Mouse (Mus musculus) neural tube, embryonic 15.5 days (tissue): ENCODE data around the gene Rai14. TPM values are rescaled to one million over a fixed set of nuclear protein-coding genes. Genes with fewer than 3 reads are reported as not detected.

ENCODE experiments used
- ATAC-seq: fragments of 200-750 bp; cut with Nextera tagmentation; 2 replicates; pipeline ENCODE4 v1.8.0; 2017; ENCODE audit warnings: mild to moderate bottlenecking, moderate TSS enrichment, moderate library complexity; ENCODE audit not compliant: low FRiP score
- H3K27ac ChIP-seq: fragments of 300-500 bp; sonication (generic); replicated peaks from 2 replicates; pipeline ENCODE4 v1.5.1; 2015; ENCODE audit warnings: mild to moderate bottlenecking, inconsistent platforms
- H3K27me3 ChIP-seq: fragments of 300-500 bp; sonication (generic); replicated peaks from 2 replicates; pipeline ENCODE4 v1.6.1; 2015; ENCODE audit warnings: inconsistent platforms
- H3K36me3 ChIP-seq: fragments of 300-500 bp; sonication (generic); 2 replicates; pipeline ENCODE4 v1.6.1; 2015; ENCODE audit warnings: inconsistent platforms
- H3K4me1 ChIP-seq: fragments of 300-500 bp; sonication (generic); 2 replicates; pipeline ENCODE4 v1.6.1; 2015; ENCODE audit warnings: inconsistent platforms
- H3K4me2 ChIP-seq: fragments of 300-500 bp; sonication (generic); 2 replicates; pipeline ENCODE4 v1.6.1; 2015; ENCODE audit warnings: inconsistent platforms, mild to moderate bottlenecking, moderate library complexity
- H3K4me3 ChIP-seq: fragments of 300-500 bp; sonication (generic); replicated peaks from 2 replicates; pipeline ENCODE4 v1.5.1; 2015; ENCODE audit warnings: mild to moderate bottlenecking, inconsistent platforms
- H3K9ac ChIP-seq: fragments of 300-500 bp; sonication (generic); replicated peaks from 2 replicates; pipeline ENCODE4 v1.6.1; 2015; ENCODE audit warnings: mild to moderate bottlenecking, inconsistent platforms
- H3K9me3 ChIP-seq: fragments of 300-500 bp; sonication (generic); replicated peaks from 2 replicates; pipeline ENCODE4 v1.6.1; 2016; ENCODE audit warnings: inconsistent platforms
- WGBS: fragments of 180-500 bp; shearing (Covaris S2); methylation state at CpG from one replicate; pipeline ENCODE4 v1.1.7; 2015; ENCODE audit warnings: mixed read lengths; 5-methylcytosine and 5-hydroxymethylcytosine counted together
- polyA plus RNA-seq: library from polyadenylated mRNA; unstranded; fragments of >200 nt; fragmentation: Nextera tagmentation; extraction: Ambion mirVana; gene quantifications from 2 replicates; pipeline ENCODE4 v1.2.1, GENCODE M21; 2015

Rai14 gene
- polyA plus RNA-seq, 1 experiment from 2014 or later, result 10.2 TPM

GRCm38 (mm10) chr15:10663793-10664528 lies 50.5 kb downstream of the Rai14 start:
- Histone ChIP-seq H3K9ac (no peak overlapping the region), H3K27ac (no peak overlapping the region), H3K9me3 (no peaks in the 10 kb centered on the region), H3K4me3 (no peak overlapping the region), H3K4me1 (0 out of 2 replicates have a peak, but pooled peaks cover 3% of the 10 kb centered on the region), H3K36me3 (no peaks in the 10 kb centered on the region), H3K27me3 (no peaks in the 10 kb centered on the region), H3K4me2 (no peak overlapping the region)
- ATAC-seq, result no peak
- WGBS, result 70% methylated on average over 5 of the region's 5 CpGs

GRCm38 (mm10) chr15:10661961-10662606 lies 52.3 kb downstream of the Rai14 start:
- H3K27ac ChIP-seq, result no peak overlapping the region
- H3K36me3 ChIP-seq, result no peaks in the 10 kb centered on the region
- H3K27me3 ChIP-seq, result no peaks in the 10 kb centered on the region
- 63% methylated on average over 3 of the region's 3 CpGs for whole genome bisulfite sequencing
- ATAC-seq, result no peak
- no peak overlapping the region for H3K9ac ChIP-seq
- no peaks in the 10 kb centered on the region for H3K9me3 ChIP-seq
- H3K4me2 ChIP-seq, result no peak overlapping the region
- 0 out of 2 replicates have a peak, but pooled peaks cover 3% of the 10 kb centered on the region for H3K4me1 ChIP-seq
- H3K4me3 ChIP-seq, result no peak overlapping the region

- H3K4me2 ChIP-seq, result no peak overlapping the region
- H3K4me1 ChIP-seq, result 0 out of 2 replicates have a peak, but pooled peaks cover 3% of the 10 kb centered on the region
- WGBS, result 90% methylated on average over 2 of the region's 2 CpGs
- H3K36me3 ChIP-seq, result no peaks in the 10 kb centered on the region
- no peaks in the 10 kb centered on the region for H3K9me3 ChIP-seq
- no peak overlapping the region for H3K4me3 ChIP-seq
- H3K9ac ChIP-seq, result no peak overlapping the region
- ATAC-seq, result no peak
- no peak overlapping the region for H3K27ac ChIP-seq
- H3K27me3 ChIP-seq, result no peaks in the 10 kb centered on the region
Measured at GRCm38 (mm10) chr15:10658803-10659202, 55.6 kb downstream of the Rai14 start.

- ATAC-seq, result no peak; the same call in 1 of the 2 replicates
- no peak overlapping the region for H3K27ac ChIP-seq
- H3K9me3 ChIP-seq, result no peaks in the 10 kb centered on the region
- no peaks in the 10 kb centered on the region for H3K36me3 ChIP-seq
- no peaks in the 10 kb centered on the region for H3K4me1 ChIP-seq
- 51% methylated on average over 5 of the region's 5 CpGs for WGBS
- H3K4me2 ChIP-seq, result no peak overlapping the region
- no peak overlapping the region for H3K9ac ChIP-seq
- H3K4me3 ChIP-seq, result no peak overlapping the region
- H3K27me3 ChIP-seq, result no peaks in the 10 kb centered on the region
Measured at GRCm38 (mm10) chr15:10656146-10656545, 58.3 kb downstream of the Rai14 start.

- H3K4me2 ChIP-seq, result no peak overlapping the region
- 20% methylated on average over 8 of the region's 8 CpGs for whole genome bisulfite sequencing
- peak; percentile 50; the same call in 1 of the 2 replicates for ATAC-seq
- H3K9ac ChIP-seq, result no peak overlapping the region
- no peaks in the 10 kb centered on the region for H3K27me3 ChIP-seq
- no peak overlapping the region for H3K27ac ChIP-seq
- H3K4me3 ChIP-seq, result no peak overlapping the region
- no peaks in the 10 kb centered on the region for H3K9me3 ChIP-seq
- H3K36me3 ChIP-seq, result no peaks in the 10 kb centered on the region
- H3K4me1 ChIP-seq, result no peaks in the 10 kb centered on the region
Measured at GRCm38 (mm10) chr15:10655151-10655905, 59.1 kb downstream of the Rai14 start.

- no peaks in the 10 kb centered on the region for H3K36me3 ChIP-seq
- H3K4me3 ChIP-seq, result no peak overlapping the region
- H3K9ac ChIP-seq, result no peak overlapping the region
- no peaks in the 10 kb centered on the region for H3K9me3 ChIP-seq
- no peaks in the 10 kb centered on the region for H3K27me3 ChIP-seq
- H3K4me2 ChIP-seq, result no peak overlapping the region
- H3K4me1 ChIP-seq, result no peaks in the 10 kb centered on the region
- H3K27ac ChIP-seq, result no peak overlapping the region
- no peak for ATAC-seq
- 56% methylated on average over 1 of the region's 1 CpGs for WGBS
Measured at GRCm38 (mm10) chr15:10654696-10655095, 59.7 kb downstream of the Rai14 start.

- H3K9ac ChIP-seq, result no peak overlapping the region
- no peaks in the 10 kb centered on the region for H3K36me3 ChIP-seq
- no peaks in the 10 kb centered on the region for H3K9me3 ChIP-seq
- ATAC-seq, result no peak
- WGBS, result 86% methylated on average over 2 of the region's 2 CpGs
- no peaks in the 10 kb centered on the region for H3K27me3 ChIP-seq
- no peak overlapping the region for H3K27ac ChIP-seq
- peaks cover 5% of the 10 kb centered on the region; the same call in 1 of the 2 replicates for H3K4me1 ChIP-seq
- no peak overlapping the region for H3K4me2 ChIP-seq
- H3K4me3 ChIP-seq, result no peak overlapping the region
Measured at GRCm38 (mm10) chr15:10652931-10653475, 61.4 kb downstream of the Rai14 start.

- H3K9me3 ChIP-seq, result no peaks in the 10 kb centered on the region
- H3K4me1 ChIP-seq, result peaks cover 13% of the 10 kb centered on the region; the same call in 1 of the 2 replicates
- no peak for ATAC-seq
- no peaks in the 10 kb centered on the region for H3K27me3 ChIP-seq
- H3K9ac ChIP-seq, result no peak overlapping the region
- no peaks in the 10 kb centered on the region for H3K36me3 ChIP-seq
- H3K4me2 ChIP-seq, result no peak overlapping the region
- 9% methylated on average over 6 of the region's 6 CpGs for WGBS
- 0 out of 2 replicates have a peak overlapping the region, but pooled peaks have one; percentile 41 for H3K27ac ChIP-seq
- H3K4me3 ChIP-seq, result no peak overlapping the region
Measured at GRCm38 (mm10) chr15:10648372-10649109, 65.9 kb downstream of the Rai14 start.

GRCm38 (mm10) chr15:10646297-10646696 lies 68.1 kb downstream of the Rai14 start:
- H3K27ac ChIP-seq, result no peak overlapping the region
- no peak for ATAC-seq
- H3K4me3 ChIP-seq, result no peak overlapping the region
- H3K27me3 ChIP-seq, result no peaks in the 10 kb centered on the region
- no peak overlapping the region for H3K9ac ChIP-seq
- WGBS, result 66% methylated on average over 5 of the region's 5 CpGs
- H3K4me1 ChIP-seq, result peaks cover 18% of the 10 kb centered on the region
- no peak overlapping the region for H3K4me2 ChIP-seq
- H3K36me3 ChIP-seq, result no peaks in the 10 kb centered on the region
- H3K9me3 ChIP-seq, result no peaks in the 10 kb centered on the region

- Histone ChIP-seq H3K4me2 (no peak overlapping the region), H3K4me1 (peaks cover 18% of the 10 kb centered on the region), H3K9ac (no peak overlapping the region), H3K9me3 (no peaks in the 10 kb centered on the region), H3K36me3 (no peaks in the 10 kb centered on the region), H3K27ac (no peak overlapping the region), H3K4me3 (no peak overlapping the region), H3K27me3 (no peaks in the 10 kb centered on the region)
- ATAC-seq, result no peak
- 22% methylated on average over 8 of the region's 8 CpGs for WGBS
Measured at GRCm38 (mm10) chr15:10645101-10645500, 69.3 kb downstream of the Rai14 start.

GRCm38 (mm10) chr15:10643819-10644218 lies 70.6 kb downstream of the Rai14 start:
- Histone ChIP-seq H3K27ac (no peak overlapping the region), H3K4me3 (no peak overlapping the region), H3K27me3 (no peaks in the 10 kb centered on the region), H3K9me3 (no peaks in the 10 kb centered on the region), H3K9ac (no peak overlapping the region), H3K36me3 (no peaks in the 10 kb centered on the region), H3K4me2 (no peak overlapping the region), H3K4me1 (peaks cover 18% of the 10 kb centered on the region)
- 88% methylated on average over 3 of the region's 3 CpGs for WGBS
- no peak for ATAC-seq
